Mouse (Mus musculus) stomach, embryonic 14.5 days (tissue): ENCODE measurements around the gene Gemin7. TPM values are rescaled to one million over a fixed set of nuclear protein-coding genes. Genes with fewer than 3 reads are reported as not detected.
A peak's percentile ranks its signal among the peaks of the same experiment; 100 is the strongest.
"Not testable (repeated sequence)": the region's sequence is repeated elsewhere in the genome, so short reads cannot be mapped to it uniquely, and the experiment has no call there.

Experiments used
- ATAC-seq: fragments of 200-750 bp; cut with Nextera tagmentation; 2 replicates; pipeline ENCODE4 v1.8.0; 2017; ENCODE audit warnings: low read depth, moderate TSS enrichment; ENCODE audit not compliant: insufficient number of reproducible peaks, insufficient read depth, low FRiP score
- H3K27ac ChIP-seq: fragments of 300-500 bp; sonication (generic); 2 replicates; pipeline ENCODE4 v1.5.1; 2014; ENCODE audit warnings: mild to moderate bottlenecking, low read length, moderate library complexity, mixed read lengths
- H3K27me3 ChIP-seq: fragments of 300-500 bp; sonication (generic); 2 replicates; pipeline ENCODE4 v1.6.1; 2014; ENCODE audit warnings: low read length, control low read depth, mixed read lengths; ENCODE audit not compliant: control insufficient read depth, insufficient read depth
- H3K36me3 ChIP-seq: fragments of 300-500 bp; sonication (generic); 2 replicates; pipeline ENCODE4 v1.6.1; 2014; ENCODE audit warnings: mild to moderate bottlenecking, control low read depth, low read length, moderate library complexity, mixed read lengths; ENCODE audit not compliant: control insufficient read depth, insufficient read depth
- H3K4me1 ChIP-seq: fragments of 300-500 bp; sonication (generic); 2 replicates; pipeline ENCODE4 v1.6.1; 2014; ENCODE audit warnings: low read length, control low read depth, mixed read lengths; ENCODE audit not compliant: control insufficient read depth, insufficient read depth
- H3K4me2 ChIP-seq: fragments of 300-500 bp; sonication (generic); replicated peaks from 2 replicates; pipeline ENCODE4 v1.6.1; 2014; ENCODE audit warnings: low read depth, low read length, control low read depth
- H3K4me3 ChIP-seq: fragments of 300-500 bp; sonication (generic); 2 replicates; pipeline ENCODE4 v1.5.1; 2014; ENCODE audit warnings: low read depth, low read length, control low read depth
- H3K9ac ChIP-seq: fragments of 300-500 bp; sonication (generic); replicated peaks from 2 replicates; pipeline ENCODE4 v1.6.1; 2014; ENCODE audit warnings: low read depth, mild to moderate bottlenecking, control low read depth, low read length, moderate library complexity, mixed read lengths
- H3K9me3 ChIP-seq: fragments of 300-500 bp; sonication (generic); 2 replicates; pipeline ENCODE4 v1.6.1; 2016; ENCODE audit warnings: low read depth, low read length, control low read depth; ENCODE audit not compliant: control insufficient read depth
- WGBS: fragments of 180-500 bp; shearing (Covaris S2); extraction: QIAGEN DNeasy Blood & Tissue Kit; methylation state at CpG from one replicate; pipeline ENCODE4 v1.1.7; 2014; 5-methylcytosine and 5-hydroxymethylcytosine counted together
- polyA plus RNA-seq: library from polyadenylated mRNA; unstranded; fragments of >200 nt; fragmentation: Nextera tagmentation; extraction: Ambion mirVana; gene quantifications from 2 replicates; pipeline ENCODE4 v1.2.1, GENCODE M21; 2014

Gemin7 gene
- polyA plus RNA-seq, 1 experiment from 2014 or later: 180 TPM

- ATAC-seq: no peak
These were observed 29.9 kb upstream of the Gemin7 start for GRCm38 (mm10) chr7:19607291-19607690.

GRCm38 (mm10) chr7:19604606-19605214 is 27.3 kb upstream of the Gemin7 start:
- peak overlapping the region; percentile 67 for H3K4me3 ChIP-seq

More at GRCm38 (mm10) chr7:19607291-19607690, 29.9 kb upstream of the Gemin7 start:
- WGBS: 80% methylated on average over 5 of the region's 5 CpGs
- Histone ChIP-seq H3K4me2 (no peak overlapping the region), H3K36me3 (peaks cover 6% of the 10 kb centered on the region; the same call in 1 of the 2 replicates), H3K27ac (no peak overlapping the region), H3K4me3 (no peak overlapping the region), H3K4me1 (peaks cover 13% of the 10 kb centered on the region), H3K27me3 (no peaks in the 10 kb centered on the region), H3K9ac (no peak overlapping the region), H3K9me3 (no peaks in the 10 kb centered on the region)

DNA sequence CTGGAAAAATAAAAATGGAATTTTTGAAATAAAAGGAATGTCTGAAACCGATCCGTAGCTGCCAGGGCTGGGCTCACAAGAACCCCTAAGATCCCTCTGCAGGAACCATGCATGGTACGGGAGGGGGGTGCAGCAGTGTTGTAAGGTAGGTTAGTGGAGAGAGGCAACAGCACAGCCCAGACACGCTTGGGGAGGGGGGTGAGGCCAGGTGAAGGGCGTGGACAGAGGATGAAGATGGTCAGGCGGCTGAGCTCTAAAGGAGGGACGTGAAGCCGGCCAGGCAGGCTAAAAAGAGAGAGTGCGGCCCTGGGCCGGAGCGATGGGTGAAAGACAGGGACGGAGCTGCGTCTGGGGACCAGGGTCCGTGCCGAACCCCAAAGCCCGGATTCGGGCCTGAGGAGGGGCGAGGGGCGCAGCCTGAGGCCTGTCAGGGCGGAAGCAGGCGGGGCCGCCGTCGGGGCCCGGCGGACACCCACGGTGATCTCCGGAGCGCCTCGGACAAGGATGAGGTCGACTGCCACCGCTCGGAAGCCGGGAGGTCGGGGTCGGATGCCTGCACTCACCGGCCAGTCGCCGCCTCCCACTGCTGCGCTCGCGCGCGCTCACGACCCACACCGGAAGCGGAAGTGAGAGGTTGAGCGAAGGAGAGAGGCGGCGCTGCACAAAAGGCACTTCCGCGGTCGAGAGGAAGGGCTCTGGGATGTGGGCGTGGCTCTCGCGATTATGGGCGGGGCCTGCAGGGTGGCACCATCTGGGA is 26.6 kb upstream of the Gemin7 start, which contains the start of gene Clasrp:
Clasrp (minus strand) TSS at position 638 of the 757 bp plus-strand sequence.
- peaks cover 25% of the 10 kb centered on the region for H3K36me3 ChIP-seq
- H3K4me1 ChIP-seq: peaks cover 13% of the 10 kb centered on the region
- 1% methylated on average over 57 of the region's 57 CpGs for WGBS
- H3K4me2 ChIP-seq: peak within 1 kb of the TSS; percentile 73
- H3K27me3 ChIP-seq: no peaks in the 10 kb centered on the region
- H3K27ac ChIP-seq: peak within 1 kb of the TSS; percentile 35; the same call in 1 of the 2 replicates
- no peaks in the 10 kb centered on the region for H3K9me3 ChIP-seq
- H3K9ac ChIP-seq: peak within 1 kb of the TSS; percentile 75
- peak; percentile 94 for ATAC-seq
- peak within 1 kb of the TSS; percentile 67 for H3K4me3 ChIP-seq

More at GRCm38 (mm10) chr7:19604606-19605214, 27.3 kb upstream of the Gemin7 start:
- Histone ChIP-seq H3K4me1 (peaks cover 13% of the 10 kb centered on the region), H3K4me2 (0 out of 2 replicates have a peak overlapping the region, but pooled peaks have one; percentile 13), H3K36me3 (peaks cover 21% of the 10 kb centered on the region)
- H3K27ac ChIP-seq, H3K9ac ChIP-seq, ATAC-seq, H3K9me3 ChIP-seq, H3K27me3 ChIP-seq: not testable (repeated sequence)
- 60% methylated on average over 10 of the region's 10 CpGs for WGBS

- WGBS: 82% methylated on average over 12 of the region's 12 CpGs
These were observed 25.7 kb upstream of the Gemin7 start for GRCm38 (mm10) chr7:19603055-19603454.

DNA sequence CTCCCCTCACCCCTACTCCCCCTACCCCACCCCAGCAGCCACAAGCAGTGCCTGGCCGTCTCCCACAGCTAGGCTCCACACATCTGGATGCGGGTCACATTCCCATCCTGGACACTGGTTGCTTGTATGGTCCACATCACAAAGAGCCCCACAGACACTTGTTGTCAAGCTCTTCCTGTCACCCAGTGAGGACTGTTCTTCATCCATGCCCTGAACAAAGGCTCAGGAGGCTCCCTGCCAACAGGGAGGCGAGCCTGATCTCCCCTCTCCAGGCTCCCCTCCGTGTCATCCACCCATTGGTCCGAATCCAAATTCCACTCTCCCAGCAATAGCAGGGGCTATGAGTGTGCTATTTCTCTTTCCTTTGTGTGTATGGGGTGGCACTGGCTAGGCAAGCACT is 23.2 kb upstream of the Gemin7 start:
- Histone ChIP-seq H3K36me3 (peaks cover 44% of the 10 kb centered on the region), H3K9ac (no peak overlapping the region), H3K9me3 (no peaks in the 10 kb centered on the region), H3K4me2 (no peak overlapping the region), H3K4me1 (peaks cover 13% of the 10 kb centered on the region), H3K27me3 (no peaks in the 10 kb centered on the region), H3K27ac (no peak overlapping the region), H3K4me3 (no peak overlapping the region)
- no peak for ATAC-seq
- 76% methylated on average over 5 of the region's 5 CpGs for WGBS

More at GRCm38 (mm10) chr7:19603055-19603454, 25.7 kb upstream of the Gemin7 start:
- Histone ChIP-seq H3K36me3 (peaks cover 30% of the 10 kb centered on the region), H3K4me3 (peak overlapping the region; percentile 67), H3K4me1 (peaks cover 13% of the 10 kb centered on the region), H3K27ac (no peak overlapping the region), H3K4me2 (peak overlapping the region; percentile 73), H3K27me3 (no peaks in the 10 kb centered on the region), H3K9me3 (no peaks in the 10 kb centered on the region), H3K9ac (peak overlapping the region; percentile 75)
- no peak for ATAC-seq

DNA sequence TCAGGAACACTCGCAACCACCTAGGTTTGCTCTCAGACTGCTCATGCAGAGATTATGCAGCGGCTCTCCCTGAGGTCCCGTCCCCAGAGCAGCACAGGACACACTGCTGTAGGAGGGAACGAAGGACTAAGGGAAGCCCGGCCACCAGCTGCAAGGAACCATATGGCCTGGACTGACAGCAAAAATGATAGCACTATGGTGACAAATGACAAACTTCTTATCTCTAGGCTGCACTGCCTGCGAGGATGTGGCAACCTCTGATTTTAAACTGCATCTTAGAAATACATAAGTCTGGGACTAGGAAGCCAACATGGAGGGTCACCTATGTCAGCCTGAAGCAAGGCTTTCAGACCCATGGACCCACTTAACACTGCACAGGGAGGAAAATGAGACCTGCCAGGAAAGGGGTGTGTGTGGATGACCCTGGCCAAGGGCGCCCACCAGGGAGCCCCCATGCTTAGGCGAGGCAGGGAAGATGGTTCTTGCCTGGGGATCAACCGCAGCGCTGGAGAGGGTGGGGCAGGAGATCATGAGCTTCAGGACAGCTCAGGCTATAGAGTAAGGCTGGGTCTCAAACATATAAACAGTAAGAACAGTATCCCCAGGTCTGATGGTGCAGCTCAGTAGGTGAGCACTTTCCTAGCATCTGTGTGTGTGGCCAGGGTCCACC is 15.8 kb upstream of the Gemin7 start:
- ATAC-seq: no peak
- Histone ChIP-seq H3K27me3 (no peaks in the 10 kb centered on the region), H3K4me3 (no peak overlapping the region), H3K36me3 (peaks cover 62% of the 10 kb centered on the region), H3K9me3 (no peaks in the 10 kb centered on the region), H3K4me1 (no peaks in the 10 kb centered on the region), H3K4me2 (no peak overlapping the region), H3K27ac (no peak overlapping the region), H3K9ac (no peak overlapping the region)
- 86% methylated on average over 10 of the region's 10 CpGs for WGBS

DNA sequence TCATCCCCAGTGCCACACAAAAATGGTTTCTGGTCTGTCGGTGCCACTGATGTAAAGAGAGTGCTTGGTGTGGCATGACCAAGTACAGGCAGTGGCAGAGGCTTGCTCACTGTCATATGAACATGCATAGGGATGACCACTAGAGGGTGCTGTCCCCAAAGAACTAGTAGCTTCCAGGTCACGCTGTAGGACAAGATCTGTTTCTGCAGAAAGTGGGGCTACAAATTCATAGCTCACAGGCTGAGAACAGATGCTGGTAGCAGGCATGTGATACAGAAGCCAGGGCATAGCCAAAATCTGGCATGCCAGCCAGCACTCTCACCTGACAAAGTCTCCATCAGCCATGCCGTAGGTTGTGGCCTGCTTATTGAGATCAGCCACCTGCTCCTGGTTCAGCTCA is 12.5 kb upstream of the Gemin7 start:
- Histone ChIP-seq H3K9ac (no peak overlapping the region), H3K27me3 (no peaks in the 10 kb centered on the region), H3K4me2 (no peak overlapping the region), H3K4me3 (no peak overlapping the region), H3K4me1 (no peaks in the 10 kb centered on the region), H3K27ac (no peak overlapping the region), H3K9me3 (no peaks in the 10 kb centered on the region), H3K36me3 (peaks cover 63% of the 10 kb centered on the region)
- ATAC-seq: 0 out of 2 replicates have a peak, but pooled peaks have one; percentile 20
- 62% methylated on average over 3 of the region's 3 CpGs for WGBS

DNA sequence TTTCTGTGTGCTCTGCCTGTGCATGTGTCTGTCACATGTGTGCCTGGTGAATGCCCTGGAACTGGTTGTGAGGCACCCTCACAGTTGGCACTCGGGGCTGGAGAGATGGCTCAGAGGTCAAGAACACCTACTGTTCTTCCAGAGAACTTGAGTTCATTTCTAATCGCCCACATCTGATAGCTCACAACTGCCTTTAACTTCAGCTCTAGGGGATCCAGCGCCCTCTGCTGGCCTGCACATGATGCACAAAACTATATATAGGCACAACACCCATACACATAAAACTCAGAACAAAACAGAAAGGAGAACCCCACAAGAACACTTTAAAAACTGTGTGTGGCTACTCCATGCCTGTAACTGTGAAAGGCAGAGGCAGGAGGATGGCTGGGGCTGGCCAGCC is 11.8 kb upstream of the Gemin7 start:
- Histone ChIP-seq H3K27ac (no peak overlapping the region), H3K27me3 (no peaks in the 10 kb centered on the region), H3K36me3 (peaks cover 69% of the 10 kb centered on the region), H3K9ac (no peak overlapping the region), H3K4me1 (no peaks in the 10 kb centered on the region), H3K9me3 (no peaks in the 10 kb centered on the region), H3K4me3 (no peak overlapping the region), H3K4me2 (no peak overlapping the region)
- WGBS: 63% methylated on average over 3 of the region's 3 CpGs
- ATAC-seq: no peak
